Mouse (Mus musculus) liver, adult 2 months (tissue): Measurements from ENCODE around the gene Csnk1g2.
"Not testable (repeated sequence)": the region's sequence is repeated elsewhere in the genome, so short reads cannot be mapped to it uniquely, and the experiment has no call there.

ENCODE experiments used
- CTCF ChIP-seq: fragments of 200-500 bp; IDR thresholded peaks from 2 replicates; pipeline ENCODE4 v1.5.1; 2011; ENCODE audit warnings: low read depth, low read length, control low read depth
- POLR2A ChIP-seq: fragments of 200-500 bp; IDR thresholded peaks from 2 replicates; pipeline ENCODE4 v1.6.1; 2011; ENCODE audit warnings: low read length, control low read depth; ENCODE audit not compliant: insufficient read depth; ENCODE audit errors: extremely low read depth

DNA sequence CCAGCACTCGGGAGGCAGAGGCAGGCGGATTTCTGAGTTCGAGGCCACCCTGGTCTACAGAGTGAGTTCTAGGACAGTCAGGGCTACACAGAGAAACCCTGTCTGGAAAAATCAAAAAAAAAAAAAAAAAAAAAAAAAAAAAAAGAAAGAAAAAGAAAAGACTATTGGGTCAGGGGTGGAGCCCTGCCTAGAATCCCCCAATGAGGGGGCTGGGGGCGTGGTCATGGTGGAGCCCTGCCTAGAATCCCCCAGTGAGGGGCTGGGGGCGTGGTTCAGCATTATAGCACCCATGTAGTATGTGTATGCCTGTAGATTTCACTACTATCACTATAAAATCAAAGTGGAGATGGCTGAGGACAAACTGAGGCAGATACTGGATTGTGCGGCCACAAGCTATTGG is 27.3 kb downstream of the Csnk1g2 start:
- TF ChIP-seq POLR2A, CTCF: not testable (repeated sequence)
